Mouse (Mus musculus) gastrocnemius, adult 18-20 months (tissue): ENCODE data around the gene Tmbim6. TPM values are rescaled to one million over a fixed set of nuclear protein-coding genes. Genes with fewer than 3 reads are reported as not detected.
A peak's percentile ranks its signal among the peaks of the same experiment; 100 is the strongest.
"Not testable (repeated sequence)": the region's sequence is repeated elsewhere in the genome, so short reads cannot be mapped to it uniquely, and the experiment has no call there.

Source experiments
- DNase-seq: peaks from one replicate; pipeline ENCODE4 v3.0.0; 2021; ENCODE audit warnings: low spot score
- total RNA-seq, 2 experiments: library from RNA; stranded (reverse); gene quantifications; 2 replicates each; pipeline ENCODE4 v1.2.3; 2021

Gene Tmbim6
- total RNA-seq, 2 experiments from 2014 or later, result 197 to 208 TPM

GRCm38 (mm10) chr15:99446136-99446535, 53.5 kb downstream of the Tmbim6 start:
- DNase-seq, result not testable (repeated sequence)

- peak; percentile 51 for DNase-seq
Measured at GRCm38 (mm10) chr15:99449131-99449750, 56.6 kb downstream of the Tmbim6 start.

GRCm38 (mm10) chr15:99449751-99450280, 57.1 kb downstream of the Tmbim6 start:
- no peak for DNase-seq

- no peak for DNase-seq
Measured at GRCm38 (mm10) chr15:99453153-99453900, 60.6 kb downstream of the Tmbim6 start.

GRCm38 (mm10) chr15:99454585-99455279, 62.0 kb downstream of the Tmbim6 start:
- no peak for DNase-seq

GRCm38 (mm10) chr15:99455415-99455814, 62.7 kb downstream of the Tmbim6 start:
- DNase-seq, result no peak

- DNase-seq, result no peak
Measured at GRCm38 (mm10) chr15:99456338-99456962, 63.8 kb downstream of the Tmbim6 start.

- peak; percentile 61 for DNase-seq
Measured at GRCm38 (mm10) chr15:99456963-99457605, 64.4 kb downstream of the Tmbim6 start.

GRCm38 (mm10) chr15:99457606-99458401, 65.1 kb downstream of the Tmbim6 start, which contains the start of gene Nckap5l:
Gene Nckap5l, minus strand, starts transcription at chr15:99457748.
- DNase-seq, result peak; percentile 89

Other genes with a start within 250 kb of the Tmbim6 start
- not detected for gene Kcnh3, start 168.0 kb upstream of the Tmbim6 start, total RNA-seq
- gene Mcrs1, start 140.9 kb upstream of the Tmbim6 start, total RNA-seq, result 10 to 100 TPM; 22.1 to 25.2 TPM
- gene Prpf40b, start 97.8 kb upstream of the Tmbim6 start, total RNA-seq, result 10 to 100 TPM; 21.9 to 25.4 TPM
- not detected for gene Fam186b, start 97.0 kb upstream of the Tmbim6 start, total RNA-seq
- gene Fmnl3, start 22.4 kb upstream of the Tmbim6 start, total RNA-seq, result 1 to 10 TPM; 4.2 to 7.7 TPM
- 1 to 10 TPM; 1.6 to 1.9 TPM for gene Nckap5l, start 64.9 kb downstream of the Tmbim6 start, total RNA-seq
- gene Bcdin3d, start 81.8 kb downstream of the Tmbim6 start, total RNA-seq, result 1 to 10 TPM; 4.2 to 5.1 TPM
- gene Faim2, start 135.3 kb downstream of the Tmbim6 start, total RNA-seq, result under 1 TPM in 1 of 2 experiments, not detected in 1; 0.12 TPM
- not detected for gene Aqp2, start 186.2 kb downstream of the Tmbim6 start, total RNA-seq
- under 1 TPM in 1 of 2 experiments, not detected in 1; 0.30 TPM for gene Aqp5, start 197.9 kb downstream of the Tmbim6 start, total RNA-seq
- gene Aqp6, start 208.5 kb downstream of the Tmbim6 start, total RNA-seq, result not detected